Mouse (Mus musculus) MEL (cell line): ENCODE measurements around the gene Mlx.
A peak's percentile ranks its signal among the peaks of the same experiment; 100 is the strongest.

ENCODE experiments used
- CTCF ChIP-seq, 3 experiments: IDR thresholded peaks in 2 of 3; conservative IDR thresholded peaks in 1 of 3; 2 replicates each; pipeline ENCODE4 v1.5.1; 2011 to 2012; ENCODE audit warnings: low read length in 3 of 3, low read depth in 2 of 3, mild to moderate bottlenecking in 2 of 3, improper control_type of control experiment in 1 of 3, inconsistent platforms in 1 of 3, mixed read lengths in 1 of 3, moderate library complexity in 1 of 3; ENCODE audit not compliant: control insufficient read depth in 1 of 3, insufficient read depth in 1 of 3, poor library complexity in 1 of 3, severe bottlenecking in 1 of 3
- EP300 ChIP-seq, 2 experiments: IDR thresholded peaks; 2 replicates each; pipeline ENCODE4 v1.6.1; 2011; ENCODE audit warnings: improper control_type of control experiment in 2 of 2, low read length in 2 of 2, low read depth in 1 of 2, mild to moderate bottlenecking in 1 of 2
- GATA1 ChIP-seq: IDR thresholded peaks from 2 replicates; pipeline ENCODE4 v1.6.1; 2011; ENCODE audit warnings: low read depth, low read length, improper control_type of control experiment
- JUND ChIP-seq: IDR thresholded peaks from 2 replicates; pipeline ENCODE4 v1.6.1; 2011; ENCODE audit warnings: low read depth, mild to moderate bottlenecking, improper control_type of control experiment, low read length
- POLR2A ChIP-seq, 2 experiments: IDR thresholded peaks; 2 replicates each; pipeline ENCODE4 v1.6.1; 2011 to 2012; ENCODE audit warnings: low read length in 2 of 2, mild to moderate bottlenecking in 2 of 2, control low read depth in 1 of 2, improper control_type of control experiment in 1 of 2, low read depth in 1 of 2, moderate library complexity in 1 of 2; ENCODE audit not compliant: control insufficient read depth in 1 of 2, insufficient read depth in 1 of 2, poor library complexity in 1 of 2
- UBTF ChIP-seq: IDR thresholded peaks from 2 replicates; pipeline ENCODE4 v1.6.1; 2012; ENCODE audit warnings: low read depth, mild to moderate bottlenecking, inconsistent platforms, low read length, improper control_type of control experiment, moderate library complexity, borderline replicate concordance; ENCODE audit not compliant: insufficient read depth

GRCm38 (mm10) chr11:101131187-101131586, 44.1 kb downstream of the Mlx start:
- TF ChIP-seq JUND (no peak), GATA1 (peak; percentile 60), UBTF (no peak), CTCF (IDR thresholded peaks at IDR 0.05 in 2 of 3, conservative IDR thresholded peaks at IDR 0.05 in 1 of 3; ENCODE audit: control insufficient read depth in 1 of 3, insufficient read depth in 1 of 3, low read depth in 2 of 3, low read length in 3 of 3, poor library complexity in 1 of 3, severe bottlenecking in 1 of 3) (no peak), POLR2A (IDR thresholded peaks at IDR 0.05; ENCODE audit: control insufficient read depth in 1 of 2, insufficient read depth in 1 of 2, low read depth in 1 of 2, low read length in 2 of 2, poor library complexity in 1 of 2) (no peak), EP300 (IDR thresholded peaks at IDR 0.05; ENCODE audit: low read depth in 1 of 2, low read length in 2 of 2) (0 out of 4 replicates have a peak, but pooled peaks of 1 of the 2 experiments have one; percentile 13)
